Mouse (Mus musculus) heart, postnatal 0 days (tissue): ENCODE data around the gene Chga. TPM values are rescaled to one million over a fixed set of nuclear protein-coding genes. Genes with fewer than 3 reads are reported as not detected.

Experiments
- ATAC-seq: fragments of 200-750 bp; cut with Nextera tagmentation; 2 replicates; pipeline ENCODE4 v1.8.0; 2017; ENCODE audit warnings: low read depth, moderate number of reproducible peaks, moderate library complexity; ENCODE audit not compliant: insufficient read depth
- DNase-seq: peaks from one replicate; pipeline ENCODE4 v3.0.0-alpha.2; 2016; ENCODE audit warnings: low spot score
- H3K27ac ChIP-seq: fragments of 300-500 bp; sonication (generic); 2 replicates; pipeline ENCODE4 v1.5.1; 2014; ENCODE audit warnings: low read depth, mild to moderate bottlenecking
- H3K27me3 ChIP-seq: fragments of 300-500 bp; sonication (generic); 2 replicates; pipeline ENCODE4 v1.6.1; 2014; ENCODE audit warnings: low read length, mixed read lengths; ENCODE audit not compliant: control insufficient read depth, insufficient read depth
- H3K36me3 ChIP-seq: fragments of 300-500 bp; sonication (generic); replicated peaks from 2 replicates; pipeline ENCODE4 v1.6.1; 2014; ENCODE audit warnings: low read length, mixed read lengths; ENCODE audit not compliant: control insufficient read depth, insufficient read depth
- H3K4me1 ChIP-seq: fragments of 300-500 bp; sonication (generic); 2 replicates; pipeline ENCODE4 v1.6.1; 2014; ENCODE audit warnings: antibody characterized with exemption; ENCODE audit not compliant: control insufficient read depth, insufficient read depth
- H3K4me2 ChIP-seq: fragments of 300-500 bp; sonication (generic); 2 replicates; pipeline ENCODE4 v1.6.1; 2014; ENCODE audit warnings: low read depth, mild to moderate bottlenecking, low read length, moderate library complexity
- H3K4me3 ChIP-seq: fragments of 300-500 bp; sonication (generic); 2 replicates; pipeline ENCODE4 v1.5.1; 2014; ENCODE audit warnings: low read depth, low read length
- H3K9ac ChIP-seq: fragments of 300-500 bp; sonication (generic); replicated peaks from 2 replicates; pipeline ENCODE4 v1.6.1; 2014; ENCODE audit warnings: low read depth, low read length, mixed read lengths
- H3K9me3 ChIP-seq: fragments of 300-500 bp; sonication (generic); replicated peaks from 2 replicates; pipeline ENCODE4 v1.6.1; 2016; ENCODE audit warnings: low read length; ENCODE audit not compliant: control insufficient read depth
- CTCF ChIP-seq: IDR thresholded peaks from 2 replicates; pipeline ENCODE4 v1.5.1; 2016; ENCODE audit warnings: antibody characterized with exemption, control low read depth, low read depth
- EP300 ChIP-seq: IDR thresholded peaks from 2 replicates; pipeline ENCODE4 v1.6.1; 2016; ENCODE audit warnings: antibody characterized with exemption, low read depth
- WGBS: fragments of 180-500 bp; shearing (Covaris S2); extraction: QIAGEN DNeasy Blood & Tissue Kit; methylation state at CpG from one replicate; pipeline ENCODE4 v1.1.7; 2014; 5-methylcytosine and 5-hydroxymethylcytosine counted together
- polyA plus RNA-seq: library from polyadenylated mRNA; unstranded; fragments of >200 nt; fragmentation: Nextera tagmentation; extraction: Ambion mirVana; gene quantifications from 2 replicates; pipeline ENCODE4 v1.2.1, GENCODE M21; 2015
- total RNA-seq: library from RNA; depleted of rRNA; stranded (reverse); fragments of >200 nt; gene quantifications from 2 replicates; pipeline ENCODE4 v1.2.3, GENCODE M21; 2014; ENCODE audit warnings: low replicate concordance

The Chga gene
- total and polyA plus RNA-seq, 2 experiments from 2014 or later = not detected

- H3K4me3 ChIP-seq = no peak overlapping the region
- H3K9ac ChIP-seq = no peak overlapping the region
- no peak overlapping the region for H3K27ac ChIP-seq
Measured at GRCm38 (mm10) chr12:102565086-102565485, 10.3 kb downstream of the Chga start.

GRCm38 (mm10) chr12:102566951-102567350 is 12.2 kb downstream of the Chga start:
- Histone ChIP-seq H3K27ac (no peak overlapping the region), H3K9ac (no peak overlapping the region), H3K4me3 (no peak overlapping the region), H3K36me3 (no peaks in the 10 kb centered on the region), H3K4me1 (no peaks in the 10 kb centered on the region), H3K4me2 (no peak overlapping the region), H3K27me3 (no peaks in the 10 kb centered on the region), H3K9me3 (no peaks in the 10 kb centered on the region)
- 57% methylated on average over 2 of the region's 2 CpGs for WGBS
- ATAC-seq = no peak
- DNase-seq = no peak
- TF ChIP-seq EP300 = no peak
- TF ChIP-seq CTCF = no peak

More at GRCm38 (mm10) chr12:102565086-102565485, 10.3 kb downstream of the Chga start:
- Histone ChIP-seq H3K27me3 (no peaks in the 10 kb centered on the region), H3K4me2 (no peak overlapping the region), H3K9me3 (no peaks in the 10 kb centered on the region), H3K36me3 (no peaks in the 10 kb centered on the region), H3K4me1 (no peaks in the 10 kb centered on the region)
- TF ChIP-seq CTCF = no peak
- no peak for TF ChIP-seq EP300
- 44% methylated on average over 6 of the region's 6 CpGs for WGBS
- ATAC-seq (no peak), DNase-seq (no peak)

DNA sequence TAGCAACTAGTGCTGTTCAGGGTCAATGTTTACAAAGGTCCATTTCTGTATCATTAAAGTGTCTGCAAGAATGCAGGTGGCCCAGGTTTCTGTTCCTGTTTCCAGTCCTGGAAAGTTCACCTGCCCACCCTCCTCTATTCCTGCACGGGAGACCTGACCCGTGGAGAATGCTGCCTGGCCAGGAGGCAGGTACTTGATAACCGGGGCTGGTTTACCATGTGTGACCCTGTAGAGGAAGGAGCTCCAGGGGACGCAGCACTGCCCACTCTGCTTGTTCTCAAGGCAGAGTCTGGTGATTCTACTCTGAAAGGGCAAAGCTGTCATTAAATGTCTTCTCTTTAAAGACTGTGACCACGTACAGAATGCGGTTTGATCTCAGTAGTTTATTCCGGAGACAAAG is 13.4 kb downstream of the Chga start:
- Histone ChIP-seq H3K4me1 (no peaks in the 10 kb centered on the region), H3K27ac (no peak overlapping the region), H3K9ac (no peak overlapping the region), H3K4me2 (no peak overlapping the region), H3K4me3 (no peak overlapping the region), H3K9me3 (no peaks in the 10 kb centered on the region), H3K36me3 (no peaks in the 10 kb centered on the region), H3K27me3 (no peaks in the 10 kb centered on the region)
- WGBS = 66% methylated on average over 7 of the region's 7 CpGs
- no peak for DNase-seq
- TF ChIP-seq EP300 (no peak), CTCF (no peak)
- no peak for ATAC-seq

GRCm38 (mm10) chr12:102570111-102570510 is 15.3 kb downstream of the Chga start:
- Histone ChIP-seq H3K9me3 (no peaks in the 10 kb centered on the region), H3K4me3 (no peak overlapping the region), H3K27me3 (no peaks in the 10 kb centered on the region), H3K4me2 (no peak overlapping the region), H3K9ac (no peak overlapping the region), H3K4me1 (no peaks in the 10 kb centered on the region), H3K36me3 (no peaks in the 10 kb centered on the region), H3K27ac (no peak overlapping the region)
- 85% methylated on average over 13 of the region's 13 CpGs for WGBS
- no peak for DNase-seq
- no peak for ATAC-seq
- TF ChIP-seq CTCF (no peak), EP300 (no peak)

- ATAC-seq = no peak
- WGBS = 63% methylated on average over 5 of the region's 5 CpGs
- H3K4me1 ChIP-seq = no peaks in the 10 kb centered on the region
- TF ChIP-seq EP300 = no peak
- no peak for TF ChIP-seq CTCF
- H3K4me2 ChIP-seq = no peak overlapping the region
- H3K4me3 ChIP-seq = no peak overlapping the region
- H3K9ac ChIP-seq = no peak overlapping the region
- H3K27me3 ChIP-seq = no peaks in the 10 kb centered on the region
- DNase-seq = no peak
- no peak overlapping the region for H3K27ac ChIP-seq
- H3K36me3 ChIP-seq = no peaks in the 10 kb centered on the region
- H3K9me3 ChIP-seq = no peaks in the 10 kb centered on the region
Measured at GRCm38 (mm10) chr12:102570734-102571133, 16.0 kb downstream of the Chga start.

DNA sequence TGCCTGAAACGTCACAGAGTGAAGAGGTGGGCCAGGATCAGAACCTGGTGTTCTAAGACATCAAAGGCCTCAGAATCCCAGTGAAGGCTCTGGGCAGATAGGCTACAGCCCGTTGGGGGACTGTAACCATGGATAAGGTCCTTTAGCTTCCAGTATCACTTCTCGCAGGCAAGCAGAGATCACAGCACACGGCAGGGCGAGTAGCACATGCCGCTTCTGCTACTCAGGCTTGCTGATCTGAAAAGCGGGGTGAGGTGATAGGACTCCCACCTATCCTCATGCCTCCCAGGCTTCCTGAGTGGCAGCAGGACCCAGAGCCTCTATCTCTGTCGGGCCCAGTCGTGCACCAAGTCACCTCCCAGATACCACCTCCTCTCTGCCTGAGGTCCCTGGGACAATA is 16.9 kb downstream of the Chga start:
- ATAC-seq (no peak), DNase-seq (no peak)
- H3K27ac ChIP-seq = no peak overlapping the region
- WGBS = 69% methylated on average over 9 of the region's 9 CpGs
- TF ChIP-seq EP300 (no peak), CTCF (no peak)
- H3K9me3 ChIP-seq = no peaks in the 10 kb centered on the region
- no peak overlapping the region for H3K4me2 ChIP-seq
- H3K4me3 ChIP-seq = no peak overlapping the region
- no peak overlapping the region for H3K9ac ChIP-seq
- no peaks in the 10 kb centered on the region for H3K27me3 ChIP-seq
- no peaks in the 10 kb centered on the region for H3K4me1 ChIP-seq
- H3K36me3 ChIP-seq = no peaks in the 10 kb centered on the region
